Mouse (Mus musculus): ENCODE data around the gene Ryr1. TPM values are rescaled to one million over a fixed set of nuclear protein-coding genes. Genes with fewer than 3 reads are reported as not detected.

Gene Ryr1
- polyA plus RNA-seq, 1 experiment from 2014 or later = 3.3 TPM

GRCm38 (mm10) chr7:29108992-29109955, 15.7 kb downstream of the Ryr1 start:
- Histone ChIP-seq H3K9me3 (no peaks in the 10 kb centered on the region), H3K27ac (no peak overlapping the region; the same call in 1 of the 2 replicates), H3K9ac (peak overlapping the region; percentile 61), H3K27me3 (no peaks in the 10 kb centered on the region), H3K4me3 (peak overlapping the region; percentile 30), H3K36me3 (peaks cover 5% of the 10 kb centered on the region; the same call in 1 of the 2 replicates), H3K4me1 (peaks cover 12% of the 10 kb centered on the region), H3K4me2 (peak overlapping the region; percentile 59)
- 28% methylated on average over 38 of the region's 38 CpGs for WGBS
- peak; percentile 57; the same call in 1 of the 2 replicates for ATAC-seq (ENCODE audit: insufficient number of reproducible peaks, insufficient read depth, low FRiP score, low TSS enrichment, low read depth)

- no peaks in the 10 kb centered on the region for H3K9me3 ChIP-seq
- no peak overlapping the region for H3K27ac ChIP-seq
- ATAC-seq (ENCODE audit: insufficient number of reproducible peaks, insufficient read depth, low FRiP score, low TSS enrichment, low read depth) = no peak
- no peak overlapping the region for H3K4me2 ChIP-seq
- no peaks in the 10 kb centered on the region for H3K27me3 ChIP-seq
- H3K9ac ChIP-seq = no peak overlapping the region
- no peaks in the 10 kb centered on the region for H3K4me1 ChIP-seq
- WGBS = 90% methylated on average over 12 of the region's 12 CpGs
- H3K4me3 ChIP-seq = no peak overlapping the region
- H3K36me3 ChIP-seq = peaks cover 9% of the 10 kb centered on the region; the same call in 1 of the 2 replicates
These were observed 23.5 kb downstream of the Ryr1 start for GRCm38 (mm10) chr7:29101286-29102017.

GRCm38 (mm10) chr7:29097131-29097530, 27.8 kb downstream of the Ryr1 start:
- Histone ChIP-seq H3K4me2 (no peak overlapping the region), H3K4me3 (no peak overlapping the region), H3K36me3 (0 out of 2 replicates have a peak, but pooled peaks cover 4% of the 10 kb centered on the region), H3K4me1 (no peaks in the 10 kb centered on the region), H3K9ac (no peak overlapping the region), H3K9me3 (no peaks in the 10 kb centered on the region), H3K27ac (no peak overlapping the region), H3K27me3 (no peaks in the 10 kb centered on the region)
- WGBS = 82% methylated on average over 16 of the region's 16 CpGs
- no peak for ATAC-seq (ENCODE audit: insufficient number of reproducible peaks, insufficient read depth, low FRiP score, low TSS enrichment, low read depth)

- no peaks in the 10 kb centered on the region for H3K9me3 ChIP-seq
- no peak overlapping the region for H3K9ac ChIP-seq
- no peaks in the 10 kb centered on the region for H3K27me3 ChIP-seq
- H3K36me3 ChIP-seq = peaks cover 13% of the 10 kb centered on the region; the same call in 1 of the 2 replicates
- ATAC-seq (ENCODE audit: insufficient number of reproducible peaks, insufficient read depth, low FRiP score, low TSS enrichment, low read depth) = no peak
- no peak overlapping the region for H3K4me3 ChIP-seq
- H3K4me1 ChIP-seq = no peaks in the 10 kb centered on the region
- no peak overlapping the region for H3K4me2 ChIP-seq
- WGBS = 74% methylated on average over 6 of the region's 6 CpGs
- no peak overlapping the region for H3K27ac ChIP-seq
These were observed 36.2 kb downstream of the Ryr1 start for GRCm38 (mm10) chr7:29088817-29089216.

- Histone ChIP-seq H3K4me2 (no peak overlapping the region), H3K9me3 (no peaks in the 10 kb centered on the region), H3K27ac (no peak overlapping the region), H3K4me3 (no peak overlapping the region), H3K4me1 (no peaks in the 10 kb centered on the region), H3K27me3 (no peaks in the 10 kb centered on the region), H3K9ac (no peak overlapping the region), H3K36me3 (peaks cover 10% of the 10 kb centered on the region; the same call in 1 of the 2 replicates)
- 93% methylated on average over 10 of the region's 10 CpGs for WGBS
- ATAC-seq (ENCODE audit: insufficient number of reproducible peaks, insufficient read depth, low FRiP score, low TSS enrichment, low read depth) = no peak
These were observed 38.1 kb downstream of the Ryr1 start for GRCm38 (mm10) chr7:29086902-29087301.

GRCm38 (mm10) chr7:29085981-29086380, 39.0 kb downstream of the Ryr1 start:
- H3K27me3 ChIP-seq = no peaks in the 10 kb centered on the region
- no peak overlapping the region for H3K27ac ChIP-seq
- 90% methylated on average over 30 of the region's 30 CpGs for WGBS
- peaks cover 10% of the 10 kb centered on the region; the same call in 1 of the 2 replicates for H3K36me3 ChIP-seq
- no peaks in the 10 kb centered on the region for H3K9me3 ChIP-seq
- H3K4me1 ChIP-seq = no peaks in the 10 kb centered on the region
- H3K4me3 ChIP-seq = no peak overlapping the region
- no peak overlapping the region for H3K4me2 ChIP-seq
- no peak overlapping the region for H3K9ac ChIP-seq
- no peak for ATAC-seq (ENCODE audit: insufficient number of reproducible peaks, insufficient read depth, low FRiP score, low TSS enrichment, low read depth)

- 82% methylated on average over 3 of the region's 3 CpGs for WGBS
- peaks cover 10% of the 10 kb centered on the region; the same call in 1 of the 2 replicates for H3K36me3 ChIP-seq
- no peak overlapping the region for H3K4me2 ChIP-seq
- H3K4me3 ChIP-seq = no peak overlapping the region
- H3K4me1 ChIP-seq = no peaks in the 10 kb centered on the region
- no peak overlapping the region for H3K9ac ChIP-seq
- no peak overlapping the region for H3K27ac ChIP-seq
- no peaks in the 10 kb centered on the region for H3K9me3 ChIP-seq
- ATAC-seq (ENCODE audit: insufficient number of reproducible peaks, insufficient read depth, low FRiP score, low TSS enrichment, low read depth) = no peak
- no peaks in the 10 kb centered on the region for H3K27me3 ChIP-seq
These were observed 40.6 kb downstream of the Ryr1 start for GRCm38 (mm10) chr7:29084411-29084810.

- WGBS = 77% methylated on average over 12 of the region's 12 CpGs
- Histone ChIP-seq H3K27me3 (no peaks in the 10 kb centered on the region), H3K9ac (no peak overlapping the region), H3K4me1 (no peaks in the 10 kb centered on the region), H3K4me2 (no peak overlapping the region), H3K27ac (no peak overlapping the region), H3K9me3 (no peaks in the 10 kb centered on the region), H3K4me3 (no peak overlapping the region), H3K36me3 (0 out of 2 replicates have a peak, but pooled peaks cover 3% of the 10 kb centered on the region)
- no peak for ATAC-seq (ENCODE audit: insufficient number of reproducible peaks, insufficient read depth, low FRiP score, low TSS enrichment, low read depth)
These were observed 45.5 kb downstream of the Ryr1 start for GRCm38 (mm10) chr7:29079419-29079950.

GRCm38 (mm10) chr7:29076977-29077376, 48.0 kb downstream of the Ryr1 start:
- H3K4me1 ChIP-seq = no peaks in the 10 kb centered on the region
- no peaks in the 10 kb centered on the region for H3K9me3 ChIP-seq
- no peak overlapping the region for H3K4me2 ChIP-seq
- H3K9ac ChIP-seq = no peak overlapping the region
- no peak overlapping the region for H3K27ac ChIP-seq
- WGBS = 72% methylated on average over 9 of the region's 9 CpGs
- peaks cover 7% of the 10 kb centered on the region for H3K27me3 ChIP-seq
- no peaks in the 10 kb centered on the region for H3K36me3 ChIP-seq
- no peak for ATAC-seq (ENCODE audit: insufficient number of reproducible peaks, insufficient read depth, low FRiP score, low TSS enrichment, low read depth)
- no peak overlapping the region for H3K4me3 ChIP-seq

- Histone ChIP-seq H3K27me3 (peaks cover 16% of the 10 kb centered on the region), H3K9me3 (no peaks in the 10 kb centered on the region), H3K4me2 (no peak overlapping the region), H3K36me3 (no peaks in the 10 kb centered on the region), H3K4me3 (no peak overlapping the region), H3K4me1 (peaks cover 7% of the 10 kb centered on the region), H3K27ac (no peak overlapping the region), H3K9ac (no peak overlapping the region)
- ATAC-seq (ENCODE audit: insufficient number of reproducible peaks, insufficient read depth, low FRiP score, low TSS enrichment, low read depth) = no peak
- WGBS = 79% methylated on average over 6 of the region's 6 CpGs
These were observed 49.8 kb downstream of the Ryr1 start for GRCm38 (mm10) chr7:29075208-29075607.

- Histone ChIP-seq H3K27me3 (peaks cover 16% of the 10 kb centered on the region), H3K27ac (no peak overlapping the region), H3K9ac (no peak overlapping the region), H3K36me3 (no peaks in the 10 kb centered on the region), H3K4me3 (no peak overlapping the region), H3K4me1 (peaks cover 7% of the 10 kb centered on the region), H3K9me3 (no peaks in the 10 kb centered on the region), H3K4me2 (no peak overlapping the region)
- WGBS = 41% methylated on average over 11 of the region's 11 CpGs
- no peak for ATAC-seq (ENCODE audit: insufficient number of reproducible peaks, insufficient read depth, low FRiP score, low TSS enrichment, low read depth)
These were observed 52.3 kb downstream of the Ryr1 start for GRCm38 (mm10) chr7:29072689-29073088.

Data from embryonic facial prominence, embryonic 13.5 days (tissue).